Mouse (Mus musculus): ENCODE measurements around the gene Vstm4. TPM values are rescaled to one million over a fixed set of nuclear protein-coding genes. Genes with fewer than 3 reads are reported as not detected.

Vstm4 gene
- polyA plus RNA-seq, 1 experiment from 2014 or later, result 6.0 TPM

DNA sequence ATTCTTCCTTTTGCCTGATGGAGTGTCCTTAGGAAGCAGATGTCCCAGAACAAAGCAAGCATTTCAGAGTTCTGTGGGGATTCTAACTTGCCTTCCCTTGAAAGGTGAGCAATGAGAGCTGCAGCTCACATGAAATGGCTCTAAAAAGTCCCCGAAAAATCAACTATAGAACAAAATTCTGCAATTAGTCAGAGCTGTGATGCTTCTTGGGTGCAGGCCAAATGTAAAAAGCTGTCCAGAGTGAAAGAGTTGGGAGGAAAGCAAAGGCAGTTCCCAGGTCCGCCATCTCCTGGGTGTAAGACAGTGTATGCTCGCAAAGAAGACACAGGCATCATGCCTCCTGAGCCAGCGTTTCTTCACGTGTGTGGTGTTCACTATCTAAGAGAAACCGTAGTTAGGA is 52.6 kb downstream of the Vstm4 start:
- no peak for DNase-seq
- 80% methylated on average over 6 of the region's 6 CpGs for WGBS (ENCODE audit: insufficient replicate concordance)

GRCm38 (mm10) chr14:32911187-32911586 is 54.6 kb downstream of the Vstm4 start:
- H3K4me2 ChIP-seq (ENCODE audit: low read depth, low read length), result no peak overlapping the region
- no peak overlapping the region for H3K9ac ChIP-seq (replicated peaks)
- H3K27me3 ChIP-seq (ENCODE audit: insufficient read depth, low read length), result no peaks in the 10 kb centered on the region
- no peaks in the 10 kb centered on the region; the same call in 1 of the 2 replicates for H3K4me1 ChIP-seq (ENCODE audit: insufficient read depth)
- ATAC-seq (no peak), DNase-seq (no peak)
- no peak overlapping the region for H3K4me3 ChIP-seq (ENCODE audit: low read depth, low read length)
- no peaks in the 10 kb centered on the region for H3K9me3 ChIP-seq (ENCODE audit: low read length)
- no peaks in the 10 kb centered on the region for H3K36me3 ChIP-seq (replicated peaks; ENCODE audit: insufficient read depth, low read length)
- 82% methylated on average over 4 of the region's 4 CpGs for WGBS (ENCODE audit: insufficient replicate concordance)
- TF ChIP-seq CTCF (IDR thresholded peaks at IDR 0.05; ENCODE audit: low read depth) (no peak), EP300 (IDR thresholded peaks at IDR 0.05; ENCODE audit: low read depth) (no peak)
- no peak overlapping the region for H3K27ac ChIP-seq (ENCODE audit: low read depth)

More for the DNA sequence above, 52.6 kb downstream of the Vstm4 start:
- H3K27ac ChIP-seq (ENCODE audit: low read depth), result no peak overlapping the region
- H3K4me2 ChIP-seq (ENCODE audit: low read depth, low read length), result no peak overlapping the region
- no peaks in the 10 kb centered on the region for H3K4me1 ChIP-seq (ENCODE audit: insufficient read depth)
- H3K9ac ChIP-seq (replicated peaks), result no peak overlapping the region
- no peaks in the 10 kb centered on the region for H3K9me3 ChIP-seq (ENCODE audit: low read length)
- TF ChIP-seq EP300 (IDR thresholded peaks at IDR 0.05; ENCODE audit: low read depth) (no peak), CTCF (IDR thresholded peaks at IDR 0.05; ENCODE audit: low read depth) (no peak)
- H3K36me3 ChIP-seq (replicated peaks; ENCODE audit: insufficient read depth, low read length), result no peaks in the 10 kb centered on the region
- no peak for ATAC-seq
- H3K27me3 ChIP-seq (ENCODE audit: insufficient read depth, low read length), result no peaks in the 10 kb centered on the region
- H3K4me3 ChIP-seq (ENCODE audit: low read depth, low read length), result no peak overlapping the region

DNA sequence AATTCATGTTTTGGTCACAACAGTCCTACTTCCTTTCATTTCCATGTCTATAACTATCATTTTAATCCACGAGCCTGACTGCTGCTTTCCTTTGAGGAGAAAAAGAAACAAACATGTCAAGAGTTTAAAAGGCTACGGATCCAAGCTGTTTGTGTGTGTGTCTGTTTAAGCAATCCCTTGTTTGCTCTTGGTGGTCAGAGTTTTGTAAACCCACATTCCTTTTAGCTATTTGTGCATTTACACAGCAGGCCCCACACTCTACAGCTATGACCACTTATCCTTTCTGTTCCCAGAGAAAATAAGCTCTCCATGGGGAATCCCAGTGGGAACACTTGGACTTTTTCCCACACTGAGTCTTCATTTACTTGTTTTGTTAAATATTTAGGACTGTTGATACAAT is 58.8 kb downstream of the Vstm4 start:
- no peaks in the 10 kb centered on the region for H3K27me3 ChIP-seq (ENCODE audit: insufficient read depth, low read length)
- WGBS (ENCODE audit: insufficient replicate concordance), result 53% methylated on average over 2 of the region's 2 CpGs
- no peak for DNase-seq

GRCm38 (mm10) chr14:32917919-32918318 is 61.4 kb downstream of the Vstm4 start:
- DNase-seq, result no peak
- peaks cover 4% of the 10 kb centered on the region; the same call in 1 of the 2 replicates for H3K4me1 ChIP-seq (ENCODE audit: insufficient read depth)
- no peak for TF ChIP-seq EP300 (IDR thresholded peaks at IDR 0.05; ENCODE audit: low read depth)
- no peak for TF ChIP-seq CTCF (IDR thresholded peaks at IDR 0.05; ENCODE audit: low read depth)
- no peak overlapping the region for H3K4me3 ChIP-seq (ENCODE audit: low read depth, low read length)
- H3K9ac ChIP-seq (replicated peaks), result no peak overlapping the region
- WGBS (ENCODE audit: insufficient replicate concordance), result 82% methylated on average over 1 of the region's 1 CpGs
- H3K9me3 ChIP-seq (ENCODE audit: low read length), result no peaks in the 10 kb centered on the region
- ATAC-seq, result no peak
- H3K27ac ChIP-seq (ENCODE audit: low read depth), result no peak overlapping the region
- no peaks in the 10 kb centered on the region for H3K36me3 ChIP-seq (replicated peaks; ENCODE audit: insufficient read depth, low read length)
- H3K27me3 ChIP-seq (ENCODE audit: insufficient read depth, low read length), result no peaks in the 10 kb centered on the region
- no peak overlapping the region for H3K4me2 ChIP-seq (ENCODE audit: low read depth, low read length)

More for the DNA sequence above, 58.8 kb downstream of the Vstm4 start:
- Histone ChIP-seq H3K4me3 (ENCODE audit: low read depth, low read length) (no peak overlapping the region), H3K27ac (ENCODE audit: low read depth) (no peak overlapping the region), H3K4me2 (ENCODE audit: low read depth, low read length) (no peak overlapping the region), H3K36me3 (replicated peaks; ENCODE audit: insufficient read depth, low read length) (no peaks in the 10 kb centered on the region), H3K9ac (replicated peaks) (no peak overlapping the region), H3K9me3 (ENCODE audit: low read length) (no peaks in the 10 kb centered on the region), H3K4me1 (ENCODE audit: insufficient read depth) (peaks cover 4% of the 10 kb centered on the region; the same call in 1 of the 2 replicates)
- no peak for ATAC-seq
- TF ChIP-seq CTCF (IDR thresholded peaks at IDR 0.05; ENCODE audit: low read depth) (no peak), EP300 (IDR thresholded peaks at IDR 0.05; ENCODE audit: low read depth) (no peak)

- Histone ChIP-seq H3K4me3 (ENCODE audit: low read depth, low read length) (no peak overlapping the region), H3K27ac (ENCODE audit: low read depth) (no peak overlapping the region), H3K36me3 (replicated peaks; ENCODE audit: insufficient read depth, low read length) (no peaks in the 10 kb centered on the region), H3K9me3 (ENCODE audit: low read length) (no peaks in the 10 kb centered on the region), H3K4me1 (ENCODE audit: insufficient read depth) (no peaks in the 10 kb centered on the region), H3K4me2 (ENCODE audit: low read depth, low read length) (no peak overlapping the region), H3K9ac (replicated peaks) (no peak overlapping the region), H3K27me3 (ENCODE audit: insufficient read depth, low read length) (no peaks in the 10 kb centered on the region)
- no peak for DNase-seq
- 73% methylated on average over 9 of the region's 9 CpGs for WGBS (ENCODE audit: insufficient replicate concordance)
- TF ChIP-seq EP300 (IDR thresholded peaks at IDR 0.05; ENCODE audit: low read depth) (no peak), CTCF (IDR thresholded peaks at IDR 0.05; ENCODE audit: low read depth) (no peak)
- ATAC-seq, result no peak
Observed at GRCm38 (mm10) chr14:32923871-32924270, 67.3 kb downstream of the Vstm4 start.

DNA sequence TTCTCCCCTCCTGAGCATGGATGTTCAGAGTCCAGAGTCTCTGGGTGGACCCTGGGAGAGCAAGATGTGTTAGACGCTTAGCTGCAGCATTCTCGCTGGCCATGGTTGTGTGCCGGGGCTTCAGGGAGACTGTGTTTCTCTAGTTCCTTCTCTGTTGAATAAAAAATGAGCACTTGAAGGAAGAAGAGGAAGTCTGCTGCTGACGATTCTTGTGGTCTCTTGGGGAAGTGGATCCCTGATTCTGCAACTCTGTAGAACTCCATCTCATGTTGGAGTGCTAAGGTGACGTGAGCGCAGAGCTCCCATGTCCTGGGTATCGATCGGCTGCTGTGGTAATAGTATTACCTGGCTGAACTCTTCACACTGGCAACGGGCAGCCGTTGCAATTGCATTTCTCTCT is 75.2 kb downstream of the Vstm4 start:
- Histone ChIP-seq H3K4me2 (ENCODE audit: low read depth, low read length) (no peak overlapping the region), H3K9ac (replicated peaks) (no peak overlapping the region), H3K27me3 (ENCODE audit: insufficient read depth, low read length) (no peaks in the 10 kb centered on the region), H3K4me1 (ENCODE audit: insufficient read depth) (no peaks in the 10 kb centered on the region), H3K4me3 (ENCODE audit: low read depth, low read length) (no peak overlapping the region), H3K9me3 (ENCODE audit: low read length) (no peaks in the 10 kb centered on the region), H3K36me3 (replicated peaks; ENCODE audit: insufficient read depth, low read length) (no peaks in the 10 kb centered on the region), H3K27ac (ENCODE audit: low read depth) (0 out of 2 replicates have a peak overlapping the region, but pooled peaks have one; percentile 29)
- ATAC-seq (no peak), DNase-seq (no peak)
- TF ChIP-seq CTCF (IDR thresholded peaks at IDR 0.05; ENCODE audit: low read depth), result no peak
- no peak for TF ChIP-seq EP300 (IDR thresholded peaks at IDR 0.05; ENCODE audit: low read depth)
- WGBS (ENCODE audit: insufficient replicate concordance), result 39% methylated on average over 10 of the region's 10 CpGs

- TF ChIP-seq CTCF (IDR thresholded peaks at IDR 0.05; ENCODE audit: low read depth), result no peak
- no peak for TF ChIP-seq EP300 (IDR thresholded peaks at IDR 0.05; ENCODE audit: low read depth)
- H3K27ac ChIP-seq (ENCODE audit: low read depth), result no peak overlapping the region
- H3K9ac ChIP-seq (replicated peaks), result no peak overlapping the region
- H3K27me3 ChIP-seq (ENCODE audit: insufficient read depth, low read length), result no peaks in the 10 kb centered on the region
- no peak overlapping the region for H3K4me2 ChIP-seq (ENCODE audit: low read depth, low read length)
- no peaks in the 10 kb centered on the region for H3K9me3 ChIP-seq (ENCODE audit: low read length)
- DNase-seq (no peak), ATAC-seq (no peak)
- no peaks in the 10 kb centered on the region for H3K4me1 ChIP-seq (ENCODE audit: insufficient read depth)
- no peak overlapping the region for H3K4me3 ChIP-seq (ENCODE audit: low read depth, low read length)
- 75% methylated on average over 8 of the region's 8 CpGs for WGBS (ENCODE audit: insufficient replicate concordance)
- H3K36me3 ChIP-seq (replicated peaks; ENCODE audit: insufficient read depth, low read length), result no peaks in the 10 kb centered on the region
Observed at GRCm38 (mm10) chr14:32932220-32932619, 75.7 kb downstream of the Vstm4 start.
